Mouse (Mus musculus): ENCODE data around the gene Eef1akmt3. TPM values are rescaled to one million over a fixed set of nuclear protein-coding genes. Genes with fewer than 3 reads are reported as not detected.

The Eef1akmt3 gene
- polyA plus RNA-seq, 1 experiment: not detected

DNA sequence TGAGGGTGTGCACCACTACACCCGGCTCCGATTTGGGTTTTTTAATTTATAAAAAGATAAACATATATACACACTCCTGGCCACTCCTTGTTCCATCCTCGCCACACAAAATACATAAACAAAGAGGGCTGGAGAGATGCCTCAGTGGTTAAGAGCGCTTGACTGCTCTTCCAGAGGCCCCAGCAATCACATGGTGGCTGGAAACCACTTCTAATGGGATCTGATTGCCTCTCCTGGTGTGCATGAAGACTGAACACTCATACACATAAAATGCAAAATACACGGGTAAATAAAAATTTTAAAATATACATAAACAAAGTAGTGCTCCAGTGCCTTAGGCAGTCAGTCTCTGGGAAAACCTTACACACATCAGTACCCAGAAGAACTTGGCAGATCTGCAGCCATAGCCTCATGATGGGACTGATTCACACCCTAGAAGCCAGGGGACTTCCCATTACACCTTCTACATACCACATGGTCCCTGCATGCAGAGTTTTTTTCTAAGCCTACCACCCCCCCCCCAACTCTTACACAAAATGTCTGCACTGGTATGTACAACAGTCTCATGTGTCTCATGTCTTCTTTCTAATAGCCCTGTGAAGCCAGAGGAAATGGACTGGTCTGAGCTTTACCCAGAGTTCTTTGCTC is 1.3 kb upstream of the Eef1akmt3 start:
- no peak overlapping the region for H3K27ac ChIP-seq (ENCODE audit: insufficient read depth, low read depth, low read length)
- 13% methylated on average over 5 of the region's 5 CpGs for WGBS
- H3K4me1 ChIP-seq (ENCODE audit: control insufficient read depth, insufficient read depth, low read length): no peaks in the 10 kb centered on the region
- H3K4me3 ChIP-seq (ENCODE audit: insufficient read depth, low read depth, low read length): peak overlapping the region; percentile 98; the same call in 1 of the 2 replicates
- TF ChIP-seq CTCF (IDR thresholded peaks at IDR 0.05; ENCODE audit: insufficient read depth, low read depth, low read length): no peak
- TF ChIP-seq POLR2A (IDR thresholded peaks at IDR 0.05; ENCODE audit: insufficient read depth, low read depth, low read length): no peak

DNA sequence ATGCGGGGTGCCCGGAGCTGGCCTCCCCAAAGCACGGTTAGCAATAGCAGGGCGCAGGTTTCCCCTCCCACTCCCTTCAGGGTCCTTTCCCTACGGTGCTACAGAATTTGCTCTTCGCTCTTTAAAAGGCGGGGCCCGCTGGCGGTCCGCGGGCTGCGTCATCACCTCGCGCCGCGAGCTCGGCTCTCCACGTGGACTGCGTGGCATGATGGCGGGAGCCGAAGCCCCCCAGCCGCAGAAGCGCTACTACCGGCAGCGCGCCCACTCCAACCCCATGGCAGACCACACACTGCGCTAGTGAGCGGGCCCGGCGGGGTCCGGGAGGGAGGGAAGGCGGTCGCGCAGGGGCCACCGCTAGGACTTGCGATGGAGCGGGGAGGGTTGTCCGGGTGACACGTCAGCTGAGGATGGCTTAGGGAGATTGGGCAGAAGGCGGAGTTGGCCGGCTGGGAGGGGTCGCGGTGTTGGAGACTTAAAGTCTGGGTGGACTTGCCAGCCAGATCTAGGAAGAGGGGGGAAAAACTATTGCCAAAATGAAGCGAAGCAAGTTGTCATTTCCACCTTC is 543 bp upstream of the Eef1akmt3 start:
- peak overlapping the region; percentile 98 for H3K4me3 ChIP-seq (ENCODE audit: insufficient read depth, low read depth, low read length)
- no peaks in the 10 kb centered on the region for H3K4me1 ChIP-seq (ENCODE audit: control insufficient read depth, insufficient read depth, low read length)
- TF ChIP-seq POLR2A (IDR thresholded peaks at IDR 0.05; ENCODE audit: insufficient read depth, low read depth, low read length): 0 out of 2 replicates have a peak, but pooled peaks have one; percentile 33
- TF ChIP-seq CTCF (IDR thresholded peaks at IDR 0.05; ENCODE audit: insufficient read depth, low read depth, low read length): no peak
- WGBS: 1% methylated on average over 44 of the region's 44 CpGs
- H3K27ac ChIP-seq (ENCODE audit: insufficient read depth, low read depth, low read length): no peak overlapping the region

DNA sequence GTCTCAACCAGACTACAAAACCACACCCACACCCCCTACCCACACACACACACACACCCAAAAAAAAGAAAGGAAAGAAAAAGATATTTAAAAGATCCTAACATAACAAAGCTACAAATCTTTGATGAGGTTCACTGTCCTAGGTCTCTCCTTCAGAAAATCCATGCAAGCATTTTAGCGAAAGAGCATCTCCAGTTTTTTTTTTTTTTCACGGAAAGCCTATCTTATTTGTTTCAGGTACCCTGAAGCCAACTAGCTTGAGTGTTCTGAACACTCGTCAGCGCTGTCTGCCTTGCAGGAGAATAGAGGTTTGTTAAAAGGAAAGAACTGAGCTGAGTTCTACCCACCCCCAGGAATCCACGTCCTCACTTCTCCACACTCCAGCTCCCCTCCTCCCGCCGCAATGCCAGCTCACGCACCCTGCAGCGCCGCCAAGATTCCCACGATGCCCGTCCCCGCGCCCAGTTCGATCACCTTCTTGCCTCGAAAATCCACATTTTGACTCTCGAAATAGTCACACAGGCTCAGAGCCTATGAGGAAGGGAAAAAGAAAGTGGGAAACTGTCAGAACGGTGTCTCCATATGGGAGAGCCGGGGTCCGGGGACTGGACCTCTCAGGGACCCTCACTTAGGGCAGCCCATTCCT is 621 bp downstream of the Eef1akmt3 start:
- peak overlapping the region; percentile 98 for H3K4me3 ChIP-seq (ENCODE audit: insufficient read depth, low read depth, low read length)
- no peak for TF ChIP-seq POLR2A (IDR thresholded peaks at IDR 0.05; ENCODE audit: insufficient read depth, low read depth, low read length)
- 0 out of 2 replicates have a peak, but pooled peaks have one; percentile 21 for TF ChIP-seq CTCF (IDR thresholded peaks at IDR 0.05; ENCODE audit: insufficient read depth, low read depth, low read length)
- no peak overlapping the region for H3K27ac ChIP-seq (ENCODE audit: insufficient read depth, low read depth, low read length)
- WGBS: 2% methylated on average over 20 of the region's 20 CpGs
- H3K4me1 ChIP-seq (ENCODE audit: control insufficient read depth, insufficient read depth, low read length): no peaks in the 10 kb centered on the region

DNA sequence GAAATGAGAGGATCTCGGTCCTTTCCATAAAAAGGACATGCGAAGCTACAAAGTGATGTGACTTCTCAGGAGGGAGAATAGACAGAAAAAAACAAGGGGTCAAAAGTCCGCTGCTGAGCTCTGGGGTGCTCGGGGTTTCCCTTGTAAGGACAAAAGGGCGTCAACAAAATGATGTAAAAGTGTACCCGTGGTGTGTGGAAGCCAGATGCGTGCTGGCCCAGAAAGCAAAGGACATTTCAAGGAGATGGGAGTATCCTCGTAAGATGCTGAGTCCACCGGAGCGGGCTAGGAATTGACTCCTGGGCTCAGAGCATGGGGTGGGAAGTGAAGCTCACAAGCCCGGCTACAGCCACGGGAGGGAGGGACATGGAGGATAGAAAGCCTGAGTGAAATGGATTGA is 3.7 kb downstream of the Eef1akmt3 start:
- no peaks in the 10 kb centered on the region for H3K4me1 ChIP-seq (ENCODE audit: control insufficient read depth, insufficient read depth, low read length)
- TF ChIP-seq CTCF (IDR thresholded peaks at IDR 0.05; ENCODE audit: insufficient read depth, low read depth, low read length): no peak
- no peak for TF ChIP-seq POLR2A (IDR thresholded peaks at IDR 0.05; ENCODE audit: insufficient read depth, low read depth, low read length)

DNA sequence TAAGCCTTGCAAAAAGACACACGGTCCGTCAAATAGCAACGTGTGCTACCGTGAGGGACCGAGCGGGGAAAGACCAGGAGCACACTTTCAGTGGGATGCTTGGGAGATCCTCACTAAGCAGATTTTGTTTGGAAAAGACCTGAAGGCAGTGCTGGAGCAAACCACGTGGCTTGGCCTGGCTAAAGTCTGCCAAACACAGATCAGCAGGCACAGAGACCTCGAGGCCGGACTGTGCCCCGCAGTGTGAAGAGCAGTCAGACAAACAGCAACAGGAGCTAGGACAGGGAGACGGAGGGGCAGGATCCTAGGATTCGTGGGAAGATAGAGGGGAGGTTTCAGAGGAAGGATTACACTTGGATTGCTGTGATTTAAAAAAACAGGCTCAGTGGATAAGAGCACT is 5.0 kb downstream of the Eef1akmt3 start:
- Histone ChIP-seq H3K4me3 (ENCODE audit: insufficient read depth, low read depth, low read length) (no peak overlapping the region), H3K4me1 (ENCODE audit: control insufficient read depth, insufficient read depth, low read length) (no peaks in the 10 kb centered on the region), H3K27ac (ENCODE audit: insufficient read depth, low read depth, low read length) (no peak overlapping the region)
- WGBS: 79% methylated on average over 12 of the region's 12 CpGs
- TF ChIP-seq CTCF (IDR thresholded peaks at IDR 0.05; ENCODE audit: insufficient read depth, low read depth, low read length) (no peak), POLR2A (IDR thresholded peaks at IDR 0.05; ENCODE audit: insufficient read depth, low read depth, low read length) (no peak)

More for the DNA sequence above, 3.7 kb downstream of the Eef1akmt3 start:
- H3K27ac ChIP-seq (ENCODE audit: insufficient read depth, low read depth, low read length): no peak overlapping the region
- H3K4me3 ChIP-seq (ENCODE audit: insufficient read depth, low read depth, low read length): no peak overlapping the region
- WGBS: 73% methylated on average over 12 of the region's 12 CpGs

DNA sequence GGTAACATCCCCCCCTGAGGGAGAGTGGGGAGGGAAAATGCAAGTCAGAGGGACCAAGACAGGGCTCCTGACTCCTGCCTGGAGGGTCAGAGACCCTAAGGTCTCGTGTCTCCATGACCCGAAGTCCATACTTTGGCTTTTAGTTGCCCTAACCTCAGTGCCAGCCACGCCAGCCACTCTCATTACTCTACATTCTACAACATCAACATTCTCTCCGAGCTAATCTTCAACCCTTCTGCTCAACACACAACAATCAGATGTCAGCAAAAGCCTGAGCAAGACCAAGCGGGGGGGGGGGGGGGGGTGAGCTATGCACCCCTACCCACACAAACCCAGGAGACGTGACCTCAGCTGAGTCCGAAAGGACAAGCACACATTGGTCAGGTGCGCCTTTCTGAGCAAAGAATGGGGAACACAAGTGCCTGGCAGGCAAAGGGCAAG is 8.0 kb downstream of the Eef1akmt3 start:
- H3K27ac ChIP-seq (ENCODE audit: insufficient read depth, low read depth, low read length): no peak overlapping the region
- WGBS: 86% methylated on average over 7 of the region's 8 CpGs
- no peak for TF ChIP-seq CTCF (IDR thresholded peaks at IDR 0.05; ENCODE audit: insufficient read depth, low read depth, low read length)
- no peak for TF ChIP-seq POLR2A (IDR thresholded peaks at IDR 0.05; ENCODE audit: insufficient read depth, low read depth, low read length)
- peaks cover 2% of the 10 kb centered on the region; the same call in 1 of the 2 replicates for H3K4me1 ChIP-seq (ENCODE audit: control insufficient read depth, insufficient read depth, low read length)
- no peak overlapping the region for H3K4me3 ChIP-seq (ENCODE audit: insufficient read depth, low read depth, low read length)

DNA sequence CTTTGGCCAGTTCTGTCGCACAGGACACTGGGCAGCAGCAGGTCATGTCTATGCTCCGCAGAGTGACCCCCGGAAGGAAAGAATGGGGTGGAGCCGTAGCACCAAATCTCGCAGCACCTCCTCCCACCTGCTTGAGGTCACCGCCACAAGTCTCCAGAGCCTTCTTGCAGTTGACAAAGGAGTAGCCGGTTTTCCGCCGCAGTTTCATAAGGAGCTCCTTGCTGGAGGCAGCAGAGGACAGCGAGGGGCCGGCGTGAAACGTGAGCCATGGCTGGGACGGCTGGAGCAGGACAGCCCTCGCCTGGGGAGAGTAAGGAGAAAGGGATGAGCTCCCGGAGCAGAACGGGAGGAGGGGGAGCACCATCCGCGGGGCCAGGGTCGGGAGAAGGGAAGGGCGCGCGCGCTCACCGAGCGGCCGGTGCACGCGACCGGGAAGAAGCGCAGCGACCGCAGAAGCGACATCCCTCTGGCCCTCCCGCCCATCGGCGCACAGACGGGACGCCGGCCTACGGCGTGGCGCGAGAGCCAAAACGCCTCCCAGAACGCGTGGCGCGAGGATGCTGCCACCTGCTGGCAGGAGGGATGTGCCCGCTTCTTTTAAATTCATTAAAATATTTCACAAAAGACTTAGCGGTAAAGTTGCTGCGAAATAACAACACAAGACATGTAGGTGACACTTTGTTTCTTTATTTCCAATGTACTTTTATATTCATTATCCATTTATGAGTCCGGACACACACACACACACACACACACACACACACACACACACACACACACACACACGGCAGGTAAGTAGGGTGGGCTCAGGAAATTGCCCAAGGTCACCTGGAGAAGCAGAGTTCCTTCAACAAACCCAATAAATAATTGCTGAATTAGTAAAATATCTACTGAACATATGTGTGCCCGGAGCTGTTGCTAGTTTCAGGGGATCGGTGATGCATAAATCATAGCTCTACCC is 10.7 kb downstream of the Eef1akmt3 start, which contains the start of gene Tsfm:
TSS of gene Tsfm (minus strand) at position 505 of the 961 bp plus-strand sequence.
- TF ChIP-seq POLR2A (IDR thresholded peaks at IDR 0.05; ENCODE audit: insufficient read depth, low read depth, low read length): peak; percentile 53
- TF ChIP-seq CTCF (IDR thresholded peaks at IDR 0.05; ENCODE audit: insufficient read depth, low read depth, low read length): peak; percentile 95
- Histone ChIP-seq H3K4me3 (ENCODE audit: insufficient read depth, low read depth, low read length) (peak within 1 kb of the TSS; percentile 69), H3K27ac (ENCODE audit: insufficient read depth, low read depth, low read length) (no peak within 1 kb of the TSS), H3K4me1 (ENCODE audit: control insufficient read depth, insufficient read depth, low read length) (peaks cover 2% of the 10 kb centered on the region; the same call in 1 of the 2 replicates)
- 5% methylated on average over 56 of the region's 56 CpGs for WGBS

DNA sequence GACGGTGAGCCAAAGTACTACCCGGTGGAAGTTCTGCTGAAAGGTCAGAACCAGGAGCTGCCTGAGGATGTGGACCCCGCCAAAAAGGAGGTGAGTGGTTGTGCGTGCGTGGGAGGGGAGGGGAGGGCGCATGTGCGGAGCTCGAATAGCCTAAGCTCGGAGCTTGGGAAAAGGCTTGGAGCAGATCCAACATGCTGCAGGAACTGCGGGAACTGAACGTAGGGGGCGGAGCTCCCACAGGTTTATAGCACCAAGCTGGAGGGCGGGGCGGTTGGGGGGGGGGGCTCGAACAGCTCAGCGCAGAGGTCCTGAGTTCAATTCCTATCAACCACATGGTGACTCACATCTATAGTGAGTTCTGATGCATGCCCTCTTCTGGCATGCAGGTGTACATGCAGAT is 22.9 kb downstream of the Eef1akmt3 start:
- Histone ChIP-seq H3K4me1 (ENCODE audit: control insufficient read depth, insufficient read depth, low read length) (no peaks in the 10 kb centered on the region), H3K27ac (ENCODE audit: insufficient read depth, low read depth, low read length) (no peak overlapping the region), H3K4me3 (ENCODE audit: insufficient read depth, low read depth, low read length) (no peak overlapping the region)
- WGBS: 68% methylated on average over 16 of the region's 16 CpGs
- TF ChIP-seq POLR2A (IDR thresholded peaks at IDR 0.05; ENCODE audit: insufficient read depth, low read depth, low read length) (no peak), CTCF (IDR thresholded peaks at IDR 0.05; ENCODE audit: insufficient read depth, low read depth, low read length) (no peak)

Data from olfactory bulb, adult 2 months (tissue).